Mouse (Mus musculus) forebrain, embryonic 16.5 days (tissue): ENCODE results near the gene Dph1. TPM values are rescaled to one million over a fixed set of nuclear protein-coding genes. Genes with fewer than 3 reads are reported as not detected.

Experiments
- ATAC-seq: fragments of 200-750 bp; cut with Nextera tagmentation; 2 replicates; pipeline ENCODE4 v1.8.0; 2017; ENCODE audit warnings: mild to moderate bottlenecking, moderate library complexity
- H3K27ac ChIP-seq: fragments of 300-500 bp; sonication (generic); 2 replicates; pipeline ENCODE4 v1.5.1; 2014; ENCODE audit warnings: low read length, control low read depth
- H3K27me3 ChIP-seq: fragments of 300-500 bp; sonication (generic); replicated peaks from 2 replicates; pipeline ENCODE4 v1.6.1; 2014; ENCODE audit warnings: low read length; ENCODE audit not compliant: control insufficient read depth, insufficient read depth
- H3K36me3 ChIP-seq: fragments of 300-500 bp; sonication (generic); 2 replicates; pipeline ENCODE4 v1.6.1; 2014; ENCODE audit not compliant: control insufficient read depth, insufficient read depth
- H3K4me1 ChIP-seq: fragments of 300-500 bp; sonication (generic); replicated peaks from 2 replicates; pipeline ENCODE4 v1.6.1; 2014; ENCODE audit warnings: low read length; ENCODE audit not compliant: control insufficient read depth, insufficient read depth
- H3K4me2 ChIP-seq: fragments of 300-500 bp; sonication (generic); 2 replicates; pipeline ENCODE4 v1.6.1; 2014; ENCODE audit warnings: mild to moderate bottlenecking, low read length, control low read depth
- H3K4me3 ChIP-seq: fragments of 300-500 bp; sonication (generic); replicated peaks from 2 replicates; pipeline ENCODE4 v1.5.1; 2014; ENCODE audit warnings: mild to moderate bottlenecking, low read length, control low read depth
- H3K9ac ChIP-seq: fragments of 300-500 bp; sonication (generic); replicated peaks from 2 replicates; pipeline ENCODE4 v1.6.1; 2014; ENCODE audit warnings: low read depth, low read length, control low read depth
- H3K9me3 ChIP-seq: fragments of 300-500 bp; sonication (generic); 2 replicates; pipeline ENCODE4 v1.6.1; 2016; ENCODE audit warnings: low read length; ENCODE audit not compliant: control insufficient read depth
- WGBS: fragments of 180-500 bp; shearing (Covaris S2); extraction: QIAGEN DNeasy Blood & Tissue Kit; methylation state at CpG from one replicate; pipeline ENCODE4 v1.1.7; 2014; 5-methylcytosine and 5-hydroxymethylcytosine counted together
- microRNA counts: library from miRNA; unstranded; fragments of <30 nt; microRNA quantifications from one replicate; lab custom pipeline; 2016
- microRNA-seq: library from miRNA; unstranded; fragments of <30 nt; microRNA quantifications from one replicate; pipeline ENCODE4, GENCODE M21; 2017
- polyA plus RNA-seq: library from polyadenylated mRNA; unstranded; fragments of >200 nt; fragmentation: Nextera tagmentation; extraction: Ambion mirVana; gene quantifications from 2 replicates; pipeline ENCODE4 v1.2.1, GENCODE M21; 2015

The Dph1 gene
- polyA plus RNA-seq, 1 experiment from 2014 or later: 16.1 TPM

DNA sequence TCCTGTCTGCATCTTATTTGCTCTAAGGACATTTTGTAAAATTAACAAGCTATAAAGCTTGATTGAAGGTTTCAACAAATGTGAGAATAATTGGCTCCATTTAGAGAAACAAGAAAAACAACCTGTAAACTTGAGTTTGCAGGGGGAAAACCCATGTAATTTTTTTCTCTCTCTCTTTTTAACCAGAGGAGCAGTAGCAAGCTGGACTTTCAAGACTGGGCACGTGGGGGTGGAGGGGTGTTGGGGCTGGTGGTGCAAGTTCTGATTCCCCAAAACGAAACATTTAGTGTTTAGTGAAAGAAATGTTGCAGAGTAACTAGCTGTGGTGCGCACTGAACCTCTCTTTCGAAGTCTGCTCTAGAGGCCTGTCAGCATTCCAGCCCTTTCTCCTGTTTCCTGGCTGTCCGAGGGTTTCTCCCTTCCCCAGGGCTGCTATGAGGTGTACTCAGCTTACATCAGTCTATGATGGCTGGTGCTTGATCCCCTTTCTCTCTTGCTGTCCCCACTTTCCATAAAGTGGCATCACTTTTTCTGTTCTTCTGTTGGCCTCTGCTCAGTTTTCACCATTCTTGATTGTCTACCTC, 56.5 kb downstream of the Dph1 start:
- Histone ChIP-seq H3K9ac (no peak overlapping the region), H3K4me2 (no peak overlapping the region), H3K4me3 (no peak overlapping the region), H3K27ac (peak overlapping the region; percentile 45; the same call in 1 of the 2 replicates), H3K4me1 (peaks cover 26% of the 10 kb centered on the region), H3K27me3 (no peaks in the 10 kb centered on the region), H3K36me3 (no peaks in the 10 kb centered on the region), H3K9me3 (no peaks in the 10 kb centered on the region)
- WGBS: 50% methylated on average over 5 of the region's 5 CpGs
- ATAC-seq: no peak

DNA sequence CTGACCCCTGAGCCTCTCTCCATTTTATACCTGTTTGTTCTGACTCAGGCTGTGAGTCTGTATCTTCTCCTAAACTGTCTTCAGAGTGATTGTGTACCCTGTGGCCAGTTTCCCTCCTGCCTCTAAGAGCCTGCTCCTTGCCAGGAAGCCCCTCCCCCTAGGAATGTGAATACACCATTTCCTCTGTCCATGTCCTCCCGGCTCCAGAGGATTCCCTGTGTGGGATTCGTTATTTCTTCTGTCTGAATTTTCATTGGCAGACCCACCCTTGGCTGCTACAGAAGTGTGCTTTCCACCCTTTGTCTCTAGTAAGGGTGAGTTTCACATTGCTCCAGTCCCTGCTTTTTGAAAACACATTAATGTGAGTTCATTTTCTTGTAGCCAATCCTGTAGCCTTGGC, 57.1 kb downstream of the Dph1 start:
- Histone ChIP-seq H3K36me3 (no peaks in the 10 kb centered on the region), H3K4me2 (no peak overlapping the region; the same call in 1 of the 2 replicates), H3K4me3 (no peak overlapping the region), H3K9ac (no peak overlapping the region), H3K9me3 (no peaks in the 10 kb centered on the region), H3K27me3 (no peaks in the 10 kb centered on the region), H3K27ac (peak overlapping the region; percentile 41; the same call in 1 of the 2 replicates), H3K4me1 (peaks cover 26% of the 10 kb centered on the region)
- WGBS: 0% methylated on average over 2 of the region's 2 CpGs
- peak; percentile 81 for ATAC-seq

DNA sequence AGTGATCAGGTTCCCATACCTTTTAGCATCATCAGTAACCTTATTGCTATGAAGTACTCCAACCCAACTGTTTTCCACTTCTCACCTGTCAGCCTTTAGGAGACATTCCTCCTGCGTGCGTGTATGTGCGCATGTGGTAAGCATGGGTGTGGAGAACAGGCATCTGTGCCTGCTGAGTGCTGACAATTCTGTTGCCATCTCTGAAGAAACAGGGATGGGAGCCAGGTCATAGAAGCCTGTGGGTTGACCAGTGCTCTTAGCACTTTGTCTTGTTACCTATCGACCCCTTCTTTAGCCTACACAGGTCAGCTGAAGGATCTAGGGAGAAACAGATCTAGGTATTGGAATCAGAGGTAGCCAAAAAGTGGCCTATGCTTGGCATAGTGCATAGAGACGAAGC, 57.6 kb downstream of the Dph1 start:
- Histone ChIP-seq H3K27ac (no peak overlapping the region), H3K4me3 (no peak overlapping the region), H3K27me3 (no peaks in the 10 kb centered on the region), H3K9me3 (no peaks in the 10 kb centered on the region), H3K4me1 (peaks cover 26% of the 10 kb centered on the region), H3K4me2 (no peak overlapping the region), H3K9ac (no peak overlapping the region), H3K36me3 (no peaks in the 10 kb centered on the region)
- WGBS: 77% methylated on average over 5 of the region's 5 CpGs
- no peak for ATAC-seq

DNA sequence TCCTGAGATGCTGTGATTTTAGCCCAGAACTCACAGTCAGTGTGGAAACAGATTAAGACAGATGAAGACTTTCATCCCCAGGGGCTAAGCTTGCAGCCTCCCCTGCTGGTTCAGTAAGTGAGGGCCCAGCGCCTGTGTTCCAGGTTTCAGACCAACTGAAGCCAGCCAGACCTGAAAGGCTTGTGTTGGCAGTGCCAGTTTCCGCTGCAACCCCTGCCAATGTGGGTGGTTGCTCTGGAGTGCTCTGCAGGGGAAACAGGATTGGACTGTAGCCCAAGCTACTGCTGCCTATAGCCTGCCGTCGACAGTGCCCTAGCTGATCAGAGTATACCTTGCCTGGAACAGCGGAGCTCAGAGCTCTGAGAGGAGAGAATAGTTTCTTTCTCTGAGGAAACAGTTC, 58.8 kb downstream of the Dph1 start:
- Histone ChIP-seq H3K4me3 (no peak overlapping the region), H3K9me3 (no peaks in the 10 kb centered on the region), H3K27me3 (no peaks in the 10 kb centered on the region), H3K4me2 (no peak overlapping the region), H3K9ac (no peak overlapping the region), H3K36me3 (no peaks in the 10 kb centered on the region), H3K4me1 (peaks cover 26% of the 10 kb centered on the region), H3K27ac (no peak overlapping the region)
- WGBS: 47% methylated on average over 5 of the region's 5 CpGs
- ATAC-seq: peak; percentile 80

DNA sequence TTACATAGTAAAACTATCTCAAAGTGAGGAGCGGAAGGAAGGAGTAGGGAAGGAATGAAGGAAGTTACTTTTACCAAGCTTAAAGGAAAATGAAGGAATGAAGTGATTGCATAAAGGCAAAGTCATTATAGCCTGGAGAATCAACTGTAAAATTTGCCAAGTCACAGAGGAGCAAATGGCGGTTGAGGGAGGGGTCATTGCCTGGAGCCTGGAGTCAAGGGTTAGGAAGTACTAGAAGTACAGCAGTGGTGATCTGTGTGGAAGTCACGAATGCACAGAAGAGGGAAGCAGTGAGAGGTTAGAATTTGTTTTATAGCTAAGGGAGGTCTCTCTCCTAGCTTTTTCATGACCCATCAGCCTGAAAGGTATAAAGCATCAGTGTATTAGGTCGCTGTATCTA, 59.7 kb downstream of the Dph1 start:
- no peaks in the 10 kb centered on the region for H3K27me3 ChIP-seq
- H3K27ac ChIP-seq: no peak overlapping the region
- H3K9me3 ChIP-seq: no peaks in the 10 kb centered on the region
- WGBS: 90% methylated on average over 4 of the region's 4 CpGs
- H3K36me3 ChIP-seq: no peaks in the 10 kb centered on the region
- H3K4me3 ChIP-seq: no peak overlapping the region
- no peak for ATAC-seq
- no peak overlapping the region for H3K9ac ChIP-seq
- H3K4me1 ChIP-seq: peaks cover 26% of the 10 kb centered on the region
- no peak overlapping the region for H3K4me2 ChIP-seq

DNA sequence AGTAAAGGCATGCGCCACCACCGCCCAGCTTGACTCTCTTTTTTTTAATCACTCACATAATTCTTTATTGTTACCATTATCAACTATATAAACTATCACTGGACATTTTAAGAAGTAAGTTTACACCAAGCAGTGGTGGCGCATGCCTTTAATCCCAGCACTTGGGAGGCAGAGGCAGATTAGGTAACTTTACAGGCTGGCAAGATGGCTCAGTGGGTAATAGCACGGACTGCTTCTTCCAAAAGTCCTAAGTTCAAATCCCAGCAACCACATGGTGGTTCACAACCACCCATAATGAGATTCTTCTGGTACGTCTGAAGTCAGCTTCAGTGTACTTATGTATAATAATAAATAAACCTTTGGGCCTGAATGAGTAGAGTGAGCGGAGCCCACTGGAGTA, 61.6 kb downstream of the Dph1 start:
- H3K9me3 ChIP-seq: no peaks in the 10 kb centered on the region
- no peak overlapping the region for H3K27ac ChIP-seq
- no peak overlapping the region for H3K9ac ChIP-seq
- H3K4me1 ChIP-seq: peaks cover 20% of the 10 kb centered on the region
- H3K36me3 ChIP-seq: no peaks in the 10 kb centered on the region
- H3K27me3 ChIP-seq: no peaks in the 10 kb centered on the region
- no peak for ATAC-seq
- 94% methylated on average over 6 of the region's 6 CpGs for WGBS
- H3K4me2 ChIP-seq: no peak overlapping the region
- no peak overlapping the region for H3K4me3 ChIP-seq

MicroRNA genes within 50 kb of the gene (microRNA counts, 519-probe panel; counts per million panel counts)
- microRNA mmu-miR-132 (lab: Ali Mortazavi, UCI): 3,171 counts per million, percentile 80 among the panel's probes with 10 or more counts
- 1,710 counts per million, percentile 18 among the panel's probes with 10 or more counts for microRNA mmu-miR-212 (lab: Ali Mortazavi, UCI)

Small RNA genes lying within 50 kb of the gene (microRNA-seq; reads per million reads assigned to microRNA genes)
- 898 reads per million, percentile 79 among the genes with 10 or more reads in this experiment for gene Mir132
- gene Mir212: 54.2 reads per million, percentile 45 among the genes with 10 or more reads in this experiment

Other genes starting within 250 kb of the Dph1 start
- gene Hic1, start 21.7 kb downstream of the Dph1 start, polyA plus RNA-seq: 1.2 and 2.3 TPM in 2 replicates
- 18.0 and 20.8 TPM in 2 replicates for gene Ovca2, start 12.4 kb downstream of the Dph1 start, polyA plus RNA-seq
- gene Rtn4rl1, start 2.5 kb upstream of the Dph1 start, polyA plus RNA-seq: 5.5 and 6.3 TPM in 2 replicates
- gene Rpa1, start 157.1 kb upstream of the Dph1 start, polyA plus RNA-seq: 67.1 and 71.5 TPM in 2 replicates
- gene Smyd4, start 157.2 kb upstream of the Dph1 start, polyA plus RNA-seq: 15.0 and 19.0 TPM in 2 replicates
- 24.3 and 44.3 TPM in 2 replicates for gene Serpinf1, start 231.5 kb upstream of the Dph1 start, polyA plus RNA-seq
- not detected in 2 replicates for gene Serpinf2, start 248.3 kb upstream of the Dph1 start, polyA plus RNA-seq